In genomic region chr12:35896764-35897282, GRCm38 (mm10) we compare ENCODE assay signal across 9 mouse cellular contexts. TPM values are rescaled to one million over a fixed set of nuclear protein-coding genes. Genes with fewer than 3 reads are reported as not detected.
DNase-seq lines count a peak whose midpoint lies in the region; ATAC-seq and TF ChIP-seq lines count a peak whose summit lies in the region.
"Had no signal": no experiment of that assay in that cellular context is flagged by ENCODE, and none has a peak within 500 bp of the region (broad histone marks: within the 10 kb centered on the region; RNA-seq: fewer than 3 reads in every experiment).

No protein-coding gene starts in this region.

- peak overlapping the region; percentile 60 for H3K4me2 ChIP-seq in forebrain, embryonic 13.5 days
- peak overlapping the region; percentile 46 for H3K4me2 ChIP-seq in liver, embryonic 14.5 days (ENCODE audit: low read depth)

- TF ChIP-seq EP300 in liver, embryonic 14.5 days (IDR thresholded peaks at IDR 0.05; ENCODE audit: low read depth), result no peak

- no peaks in the 10 kb centered on the region for H3K9me3 ChIP-seq in forebrain, embryonic 13.5 days (replicated peaks)
- no peaks in the 10 kb centered on the region for H3K9me3 ChIP-seq in liver, embryonic 14.5 days (ENCODE audit: control insufficient read depth, low read length)

- WGBS in forebrain, embryonic 13.5 days, result 3% methylated on average over 4 of the region's 4 CpGs
- WGBS in liver, embryonic 14.5 days (ENCODE audit: insufficient replicate concordance), result 32% methylated on average over 4 of the region's 4 CpGs

- ATAC-seq in forebrain, embryonic 13.5 days, result peak; percentile 73
- no peak for ATAC-seq in liver, embryonic 14.5 days (ENCODE audit: insufficient read depth)

- peak overlapping the region; percentile 39 for H3K4me3 ChIP-seq in forebrain, embryonic 13.5 days
- no peak overlapping the region for H3K4me3 ChIP-seq in liver, embryonic 14.5 days (ENCODE audit: insufficient read depth in 1 of 2, low read depth in 2 of 2, low read length in 2 of 2)

- peak; percentile 25 for DNase-seq in embryo, embryonic 10 days (ENCODE audit: low spot score)
- no peak for DNase-seq in embryo, embryonic 9.5 days (ENCODE audit: extremely low spot score)
- peak; percentile 37 for DNase-seq in CD4-positive helper T cell, adult 2 months (ENCODE audit: low read depth, low spot score)
- DNase-seq in liver, embryonic 14.5 days (ENCODE audit: low read depth in 3 of 3, low spot score in 3 of 3), result no peak
- no peak for DNase-seq in urinary bladder, postnatal 4 days (ENCODE audit: low spot score in 2 of 2)
- no peak for DNase-seq in spleen, postnatal 4 days (ENCODE audit: low spot score in 2 of 2)
- DNase-seq in layer of hippocampus, postnatal 10 days (ENCODE audit: low spot score in 2 of 2), result no peak

- H3K4me1 ChIP-seq in forebrain, embryonic 13.5 days, result peaks cover 13% of the 10 kb centered on the region; the same call in 1 of the 2 replicates
- H3K4me1 ChIP-seq in liver, embryonic 14.5 days (replicated peaks; ENCODE audit: control insufficient read depth in 2 of 2, insufficient read depth in 2 of 2, low read length in 1 of 2), result no peaks in the 10 kb centered on the region; a peak in 1 of 4 replicates

- H3K27ac ChIP-seq in forebrain, embryonic 13.5 days, result peak overlapping the region; percentile 44
- no peak overlapping the region for H3K27ac ChIP-seq in liver, embryonic 14.5 days

- no peak for TF ChIP-seq CTCF in liver, embryonic 14.5 days (IDR thresholded peaks at IDR 0.05; ENCODE audit: low read depth)

- H3K27me3 ChIP-seq in forebrain, embryonic 13.5 days, result no peaks in the 10 kb centered on the region
- H3K27me3 ChIP-seq in liver, embryonic 14.5 days (ENCODE audit: control insufficient read depth, insufficient read depth, low read length), result no peaks in the 10 kb centered on the region

- H3K36me3 ChIP-seq in forebrain, embryonic 13.5 days (ENCODE audit: poor library complexity, severe bottlenecking), result no peaks in the 10 kb centered on the region
- no peaks in the 10 kb centered on the region for H3K36me3 ChIP-seq in liver, embryonic 14.5 days (replicated peaks; ENCODE audit: control insufficient read depth, insufficient read depth, low read depth)

- peak overlapping the region; percentile 65 for H3K9ac ChIP-seq in forebrain, embryonic 13.5 days
- no peak overlapping the region for H3K9ac ChIP-seq in liver, embryonic 14.5 days (replicated peaks)

RNA-seq across cellular contexts. Expression of gene Agr3, which starts 28.6 kb away (rescaled TPM):
- polyA plus RNA-seq in forebrain, embryonic 13.5 days (2015; fragmentation: Nextera tagmentation; extraction: Ambion mirVana), result not detected in 2 replicates
- polyA plus RNA-seq in liver, embryonic 14.5 days (2012; rRNA removed), result not detected in 2 replicates
- polyA plus RNA-seq in liver, embryonic 14.5 days (2014; fragmentation: Nextera tagmentation; extraction: Ambion mirVana), result not detected in 2 replicates
- not detected for total RNA-seq in layer of hippocampus, postnatal 10 days (2021)
- total RNA-seq: layer of hippocampus, postnatal 25 days had no signal

Comparison
In these comparisons a context has a peak if more than half of its experiments do, and no peak if none do; other contexts are left out.
1. DNase-seq: peak in embryo, embryonic 10 days (single experiment) and CD4-positive helper T cell, adult 2 months (single experiment); none in embryo, embryonic 9.5 days (single experiment), liver, embryonic 14.5 days (0 of 3), urinary bladder, postnatal 4 days (0 of 2), spleen, postnatal 4 days (0 of 2) and layer of hippocampus, postnatal 10 days (0 of 2).